7 mouse cellular contexts compared by ENCODE assay signal in the genomic region with DNA sequence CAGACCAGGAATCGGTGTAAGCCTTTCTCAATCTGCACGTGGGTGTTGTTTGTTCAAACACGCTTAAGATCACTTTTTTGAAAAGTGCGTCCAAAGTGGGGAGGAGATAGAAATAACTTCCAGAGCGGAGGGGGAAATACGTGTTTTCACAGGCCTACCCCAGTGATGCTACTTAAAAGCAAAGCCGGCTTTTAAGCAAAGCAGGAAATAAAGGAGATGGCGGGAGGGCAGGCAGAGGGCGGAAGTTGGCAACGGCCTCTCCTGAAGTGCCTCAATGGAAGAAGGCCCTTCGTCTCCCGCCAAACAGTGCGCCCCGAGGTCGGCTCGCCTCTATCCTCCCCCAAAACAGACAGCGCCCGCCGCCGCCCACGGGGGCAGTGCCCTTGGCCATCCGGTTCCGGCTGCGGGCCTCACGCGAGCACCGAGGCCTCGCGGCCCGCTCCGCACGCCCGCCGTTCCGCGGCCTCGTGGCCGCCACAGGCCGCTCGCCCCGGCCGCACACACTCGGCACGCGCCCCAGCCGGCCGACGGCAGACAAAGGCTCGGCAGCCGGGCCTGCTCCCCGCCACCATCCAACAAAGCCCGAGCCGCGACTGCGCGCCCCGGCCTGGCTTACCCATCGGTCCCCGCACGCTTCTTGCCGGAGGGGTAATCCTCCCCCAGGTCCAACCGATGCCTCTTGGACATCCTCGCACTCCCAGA. TPM values are rescaled to one million over a fixed set of nuclear protein-coding genes. Genes with fewer than 3 reads are reported as not detected.
DNase-seq lines count a peak whose midpoint lies in the region; ATAC-seq and TF ChIP-seq lines count a peak whose summit lies in the region.

No protein-coding gene starts in this region.

- TF ChIP-seq POLR2A in bone marrow, adult 2 months (IDR thresholded peaks at IDR 0.05; ENCODE audit: borderline replicate concordance, control insufficient read depth, low read depth, low read length), result 0 out of 2 replicates have a peak, but pooled peaks have one; percentile 26

- no peak for TF ChIP-seq CTCF in bone marrow, adult 2 months (IDR thresholded peaks at IDR 0.05; ENCODE audit: control insufficient read depth, insufficient read depth, low read length)
- no peak for TF ChIP-seq CTCF in heart, postnatal 0 days (IDR thresholded peaks at IDR 0.05; ENCODE audit: low read depth)

- WGBS in bone marrow, adult 2 months, result under 1% methylated on average over 61 of the region's 63 CpGs
- under 1% methylated on average over 57 of the region's 63 CpGs for WGBS in forebrain, embryonic 11.5 days
- 1% methylated on average over 61 of the region's 63 CpGs for WGBS in heart, postnatal 0 days

- DNase-seq in MEL-GATA-1-ER (ENCODE audit: extremely low read depth, low read depth), result peak; percentile 65
- DNase-seq in forebrain, embryonic 11.5 days (ENCODE audit: low spot score), result peak; percentile 79
- peak; percentile 51 for DNase-seq in heart, postnatal 0 days (ENCODE audit: low spot score)
- DNase-seq in layer of hippocampus, adult 9-10 months (ENCODE audit: low spot score), result peak; percentile 45
- peak; percentile 22 to 25 for DNase-seq in right cerebral cortex, postnatal 36 days (ENCODE audit: low spot score in 2 of 2)

- no peak for TF ChIP-seq EP300 in heart, postnatal 0 days (IDR thresholded peaks at IDR 0.05; ENCODE audit: low read depth)

- peak; percentile 87 for ATAC-seq in forebrain, embryonic 11.5 days (replicated peaks; ENCODE audit: low FRiP score)
- ATAC-seq in heart, postnatal 0 days (ENCODE audit: insufficient read depth, low read depth), result peak; percentile 63
- ATAC-seq in megakaryocyte progenitor cell, adult 5-6 weeks (replicated peaks; ENCODE audit: poor library complexity), result peak; percentile 56

- H3K9me3 ChIP-seq in forebrain, embryonic 11.5 days (ENCODE audit: control insufficient read depth, low read length), result no peaks in the 10 kb centered on the region
- H3K9me3 ChIP-seq in heart, postnatal 0 days (replicated peaks; ENCODE audit: control insufficient read depth, low read length), result no peaks in the 10 kb centered on the region

- peak overlapping the region; percentile 92 for H3K27ac ChIP-seq in bone marrow, adult 2 months (ENCODE audit: control insufficient read depth, insufficient read depth, low read depth, low read length, poor library complexity)
- peak overlapping the region; percentile 88 for H3K27ac ChIP-seq in forebrain, embryonic 11.5 days (ENCODE audit: low read depth, low read length)
- peak overlapping the region; percentile 92 for H3K27ac ChIP-seq in heart, postnatal 0 days (ENCODE audit: low read depth)

- H3K4me2 ChIP-seq in forebrain, embryonic 11.5 days (ENCODE audit: low read depth, low read length, severe bottlenecking), result peak overlapping the region; percentile 56
- H3K4me2 ChIP-seq in heart, postnatal 0 days (ENCODE audit: low read depth, low read length), result peak overlapping the region; percentile 70

- no peaks in the 10 kb centered on the region for H3K27me3 ChIP-seq in forebrain, embryonic 11.5 days (ENCODE audit: control insufficient read depth, insufficient read depth, low read length)
- H3K27me3 ChIP-seq in heart, postnatal 0 days (ENCODE audit: control insufficient read depth, insufficient read depth, low read length), result no peaks in the 10 kb centered on the region

- peak overlapping the region; percentile 99 for H3K9ac ChIP-seq in forebrain, embryonic 11.5 days (ENCODE audit: low read length)
- peak overlapping the region; percentile 94 for H3K9ac ChIP-seq in heart, postnatal 0 days (replicated peaks; ENCODE audit: low read depth, low read length)

- no peaks in the 10 kb centered on the region; the same call in 1 of the 2 replicates for H3K36me3 ChIP-seq in forebrain, embryonic 11.5 days (ENCODE audit: control insufficient read depth, insufficient read depth, low read length)
- no peaks in the 10 kb centered on the region for H3K36me3 ChIP-seq in heart, postnatal 0 days (replicated peaks; ENCODE audit: control insufficient read depth, insufficient read depth, low read length)

- peak overlapping the region; percentile 82 for H3K4me3 ChIP-seq in bone marrow, adult 2 months (replicated peaks; ENCODE audit: control insufficient read depth, low read depth, low read length)
- H3K4me3 ChIP-seq in forebrain, embryonic 11.5 days (ENCODE audit: low read depth, low read length), result peak overlapping the region; percentile 96
- peak overlapping the region; percentile 95 for H3K4me3 ChIP-seq in heart, postnatal 0 days (ENCODE audit: low read depth, low read length)

- peaks cover 1% of the 10 kb centered on the region; the same call in 1 of the 2 replicates for H3K4me1 ChIP-seq in bone marrow, adult 2 months (ENCODE audit: control insufficient read depth, insufficient read depth, low read length)
- H3K4me1 ChIP-seq in forebrain, embryonic 11.5 days (replicated peaks; ENCODE audit: control insufficient read depth, insufficient read depth, low read length), result peaks cover 5% of the 10 kb centered on the region; the same call in 1 of the 2 replicates
- H3K4me1 ChIP-seq in heart, postnatal 0 days (ENCODE audit: control insufficient read depth, insufficient read depth), result peaks cover 27% of the 10 kb centered on the region

RNA-seq across cellular contexts. Expression of gene Dhx15, which starts 0.5 kb away (rescaled TPM):
- 47.8 and 89.4 TPM in 2 replicates for polyA plus RNA-seq in bone marrow, adult 2 months (2011; ENCODE audit: insufficient read depth, insufficient read length, low replicate concordance, missing spikeins)
- polyA plus RNA-seq in forebrain, embryonic 11.5 days (2014; fragmentation: Nextera tagmentation; extraction: Ambion mirVana), result 103 and 106 TPM in 2 replicates
- 83.1 and 84.6 TPM in 2 replicates for total RNA-seq in heart, postnatal 0 days (2014; rRNA removed; ENCODE audit: low replicate concordance)
- 42.6 and 47.9 TPM in 2 replicates for polyA plus RNA-seq in heart, postnatal 0 days (2015; fragmentation: Nextera tagmentation; extraction: Ambion mirVana)
- 305 and 320 TPM in 2 replicates for total RNA-seq in megakaryocyte progenitor cell, adult 5-6 weeks (2015)
- total RNA-seq in megakaryocyte progenitor cell, adult 5-6 weeks (2017), result 315 and 364 TPM in 2 replicates

Comparison
In these comparisons a context has a peak if more than half of its experiments do, and no peak if none do; other contexts are left out.
1. Peak in every context shown above with its lines: DNase-seq, ATAC-seq, H3K4me3 ChIP-seq and H3K27ac ChIP-seq.
2. DNase-seq: peak in every context shown above with its lines; median percentile 79 in forebrain, embryonic 11.5 days; 65 in MEL-GATA-1-ER; 51 in heart, postnatal 0 days; 45 in layer of hippocampus, adult 9-10 months; 24 in right cerebral cortex, postnatal 36 days.